8 mouse cellular contexts compared by ENCODE assay signal in the genomic region with DNA sequence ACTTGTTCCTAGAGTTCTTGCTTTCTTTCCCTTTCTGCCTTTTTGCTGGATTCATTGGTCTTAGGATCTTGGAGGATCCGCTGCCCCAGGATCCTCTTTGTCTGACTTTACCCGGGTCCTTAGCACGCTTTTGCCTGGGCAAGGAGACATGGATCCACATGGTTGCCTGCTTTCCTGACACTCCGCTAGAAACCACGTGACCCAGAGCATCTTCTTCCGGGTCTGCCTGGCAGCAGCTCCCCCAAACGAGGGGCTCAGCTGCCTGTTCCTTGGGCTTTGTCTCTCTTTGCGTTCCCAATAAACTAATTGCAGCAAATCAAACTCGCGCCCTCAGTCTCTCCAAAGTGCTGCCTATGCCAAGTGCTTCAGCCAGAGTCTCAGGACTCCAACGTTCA. TPM values are rescaled to one million over a fixed set of nuclear protein-coding genes. Genes with fewer than 3 reads are reported as not detected.
DNase-seq lines count a peak whose midpoint lies in the region; ATAC-seq and TF ChIP-seq lines count a peak whose summit lies in the region.

No protein-coding gene starts in this region.

- H3K4me1 ChIP-seq in thymus, adult 2 months (replicated peaks; ENCODE audit: control insufficient read depth, insufficient read depth, low read length) = peaks cover 11% of the 10 kb centered on the region
- no peaks in the 10 kb centered on the region for H3K4me1 ChIP-seq in liver, embryonic 16.5 days (ENCODE audit: control insufficient read depth, low read depth, low read length)

- TF ChIP-seq CTCF in thymus, adult 2 months (IDR thresholded peaks at IDR 0.05; ENCODE audit: borderline replicate concordance, control insufficient read depth, extremely low read depth, insufficient read depth, low read length, poor library complexity) = no peak

- peak; percentile 43 to 53 for DNase-seq in cerebellum, postnatal 10 days
- DNase-seq in cerebellum, postnatal 25 days = no peak
- DNase-seq in thymus, adult 2 months = no peak
- no peak for DNase-seq in thymus, adult 18-20 months
- no peak for DNase-seq in ovary, postnatal 36 days (ENCODE audit: low spot score)
- no peak for DNase-seq in frontal cortex, postnatal 14 days (ENCODE audit: low spot score in 2 of 2)
- no peak for DNase-seq in adrenal gland, adult 2 months

- TF ChIP-seq POLR2A in thymus, adult 2 months (IDR thresholded peaks at IDR 0.05; ENCODE audit: control insufficient read depth, extremely low read depth, insufficient read depth, low read length, poor library complexity) = no peak

- H3K27ac ChIP-seq in thymus, adult 2 months (ENCODE audit: control insufficient read depth, insufficient read depth, low read length) = no peak overlapping the region
- no peak overlapping the region for H3K27ac ChIP-seq in liver, embryonic 16.5 days (ENCODE audit: low read length)

- H3K4me3 ChIP-seq in thymus, adult 2 months (ENCODE audit: control insufficient read depth, insufficient read depth, low read length) = peak overlapping the region; percentile 5
- H3K4me3 ChIP-seq in liver, embryonic 16.5 days (ENCODE audit: low read depth, low read length) = no peak overlapping the region

- no peaks in the 10 kb centered on the region for H3K27me3 ChIP-seq in thymus, adult 2 months (ENCODE audit: control insufficient read depth, insufficient read depth, low read length)
- peaks cover 8% of the 10 kb centered on the region for H3K27me3 ChIP-seq in liver, embryonic 16.5 days (ENCODE audit: control insufficient read depth, insufficient read depth, low read depth, low read length)

- 46% methylated on average over 11 of the region's 11 CpGs for WGBS in thymus, adult 2 months
- 34% methylated on average over 11 of the region's 11 CpGs for WGBS in liver, embryonic 16.5 days (ENCODE audit: insufficient replicate concordance)

- peak overlapping the region; percentile 6; the same call in 1 of the 2 replicates for H3K4me2 ChIP-seq in liver, embryonic 16.5 days (ENCODE audit: low read depth, low read length)

- no peak overlapping the region for H3K9ac ChIP-seq in liver, embryonic 16.5 days (ENCODE audit: low read depth, low read length)

- H3K9me3 ChIP-seq in liver, embryonic 16.5 days (replicated peaks; ENCODE audit: control insufficient read depth, low read length) = no peaks in the 10 kb centered on the region

- no peak for ATAC-seq in liver, embryonic 16.5 days (ENCODE audit: low read depth)

- no peaks in the 10 kb centered on the region for H3K36me3 ChIP-seq in thymus, adult 2 months (ENCODE audit: control insufficient read depth, insufficient read depth, low read length)
- no peaks in the 10 kb centered on the region for H3K36me3 ChIP-seq in liver, embryonic 16.5 days (ENCODE audit: control insufficient read depth, insufficient read depth)

RNA-seq across cellular contexts. Expression of gene Krt86, which starts 6.4 kb away (rescaled TPM):
- polyA plus RNA-seq in thymus, adult 2 months (2012; rRNA removed) = 0.18 and 0.35 TPM in 2 replicates
- not detected in 2 replicates for polyA plus RNA-seq in liver, embryonic 16.5 days (2015; fragmentation: Nextera tagmentation; extraction: Ambion mirVana)
- total RNA-seq in adrenal gland, adult 2 months (2021) = not detected
- not detected in 2 replicates for polyA plus RNA-seq in adrenal gland, adult 2 months (2012; rRNA removed)

RNA-seq across cellular contexts. Expression of gene Krt83, which starts 11.6 kb away (rescaled TPM):
- 0.92 and 1.8 TPM in 2 replicates for polyA plus RNA-seq in thymus, adult 2 months (2012; rRNA removed)
- 0.26 and 0.57 TPM in 2 replicates for polyA plus RNA-seq in liver, embryonic 16.5 days (2015; fragmentation: Nextera tagmentation; extraction: Ambion mirVana)
- not detected for total RNA-seq in adrenal gland, adult 2 months (2021)
- polyA plus RNA-seq in adrenal gland, adult 2 months (2012; rRNA removed) = 0.12 TPM in 1 of 2 replicates, not detected in the other

RNA-seq across cellular contexts. Expression of gene Krt81, which starts 16.1 kb away (rescaled TPM):
- 0.56 and 0.66 TPM in 2 replicates for polyA plus RNA-seq in thymus, adult 2 months (2012; rRNA removed)
- polyA plus RNA-seq in liver, embryonic 16.5 days (2015; fragmentation: Nextera tagmentation; extraction: Ambion mirVana) = not detected in 2 replicates
- not detected for total RNA-seq in adrenal gland, adult 2 months (2021)
- polyA plus RNA-seq in adrenal gland, adult 2 months (2012; rRNA removed) = not detected in 2 replicates

RNA-seq across cellular contexts. Expression of gene Krt88, which starts 32.1 kb away (rescaled TPM):
- polyA plus RNA-seq in thymus, adult 2 months (2012; rRNA removed) = not detected in 2 replicates
- not detected in 2 replicates for polyA plus RNA-seq in liver, embryonic 16.5 days (2015; fragmentation: Nextera tagmentation; extraction: Ambion mirVana)
- not detected for total RNA-seq in adrenal gland, adult 2 months (2021)
- polyA plus RNA-seq in adrenal gland, adult 2 months (2012; rRNA removed) = not detected in 2 replicates

RNA-seq across cellular contexts. Expression of gene Gm49425, which starts 37.4 kb away (rescaled TPM):
- polyA plus RNA-seq in thymus, adult 2 months (2012; rRNA removed) = 0.17 and 0.24 TPM in 2 replicates
- not detected in 2 replicates for polyA plus RNA-seq in liver, embryonic 16.5 days (2015; fragmentation: Nextera tagmentation; extraction: Ambion mirVana)
- not detected for total RNA-seq in adrenal gland, adult 2 months (2021)
- not detected in 2 replicates for polyA plus RNA-seq in adrenal gland, adult 2 months (2012; rRNA removed)

Comparison
In these comparisons a context has a peak if more than half of its experiments do, and no peak if none do; other contexts are left out.
1. DNase-seq: peak in cerebellum, postnatal 10 days (2 of 2); none in cerebellum, postnatal 25 days (0 of 2), thymus, adult 2 months (single experiment), thymus, adult 18-20 months (0 of 2), ovary, postnatal 36 days (single experiment), frontal cortex, postnatal 14 days (0 of 2) and adrenal gland, adult 2 months (single experiment).